Mouse (Mus musculus): Measurements from ENCODE around the gene Zscan18. TPM values are rescaled to one million over a fixed set of nuclear protein-coding genes. Genes with fewer than 3 reads are reported as not detected.
"Not testable (repeated sequence)": the region's sequence is repeated elsewhere in the genome, so short reads cannot be mapped to it uniquely, and the experiment has no call there.

Gene Zscan18
- polyA plus RNA-seq, 1 experiment: 0.22 TPM

DNA sequence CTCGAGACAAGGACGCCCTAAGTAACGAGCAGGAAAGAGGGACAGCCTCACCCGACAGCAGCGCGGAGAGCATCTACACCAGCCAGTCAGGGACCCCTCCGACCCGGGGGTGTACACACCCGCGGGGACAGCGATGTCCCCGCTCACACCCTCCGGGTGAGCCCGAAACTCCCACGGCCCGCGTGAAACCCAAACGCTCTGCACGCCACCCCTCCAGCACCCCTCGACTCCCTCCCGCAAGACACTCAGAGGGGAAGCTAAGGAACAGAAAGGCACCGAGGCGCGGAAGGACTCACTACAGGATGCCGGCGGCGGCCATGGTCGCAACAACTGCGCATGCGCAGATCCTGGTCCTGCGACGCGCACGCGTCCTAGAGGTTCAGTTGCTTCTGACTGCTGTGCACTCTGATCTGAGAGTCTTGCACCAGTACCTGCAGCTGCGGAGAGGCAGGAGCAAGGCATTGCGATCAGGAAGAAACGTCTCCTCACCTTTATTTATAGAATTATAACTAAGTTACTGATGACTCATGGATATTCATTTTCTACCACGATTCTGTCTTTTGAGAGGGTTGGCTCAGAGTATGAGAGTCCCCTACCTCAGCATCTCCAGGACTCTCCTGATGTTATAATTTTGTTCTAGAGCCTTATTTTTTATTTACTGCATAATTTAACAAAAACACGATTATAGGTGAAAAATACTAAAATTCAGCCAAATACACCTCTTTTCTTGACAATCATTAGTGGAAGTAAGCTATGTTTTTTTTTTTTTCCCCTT is 15.3 kb upstream of the Zscan18 start, which contains the start of gene Zfp329:
TSS of gene Zfp329 (minus strand) at position 338 of the 775 bp plus-strand sequence.
- peak within 1 kb of the TSS; percentile 91 for H3K4me2 ChIP-seq (ENCODE audit: low read depth)
- H3K36me3 ChIP-seq (ENCODE audit: control insufficient read depth, insufficient read depth): no peaks in the 10 kb centered on the region
- peaks cover 11% of the 10 kb centered on the region for H3K79me2 ChIP-seq (ENCODE audit: control insufficient read depth, insufficient read depth)
- H3K4me3 ChIP-seq: peak within 1 kb of the TSS; percentile 71
- no peaks in the 10 kb centered on the region for H3K27me3 ChIP-seq (ENCODE audit: control insufficient read depth, insufficient read depth, insufficient read length)
- H3ac ChIP-seq (ENCODE audit: control insufficient read depth, insufficient read length): peak within 1 kb of the TSS; percentile 74
- TF ChIP-seq E2F4 (IDR thresholded peaks at IDR 0.05; ENCODE audit: insufficient read depth): no peak
- TF ChIP-seq TCF12 (IDR thresholded peaks at IDR 0.05; ENCODE audit: insufficient read depth, poor library complexity, severe bottlenecking): no peak
- peak; percentile 97 for TF ChIP-seq POLR2AphosphoS2 (IDR thresholded peaks at IDR 0.05; ENCODE audit: insufficient read length, low read depth)
- peak; percentile 94 for TF ChIP-seq POLR2A (IDR thresholded peaks at IDR 0.05; ENCODE audit: insufficient read length, low read depth)

DNA sequence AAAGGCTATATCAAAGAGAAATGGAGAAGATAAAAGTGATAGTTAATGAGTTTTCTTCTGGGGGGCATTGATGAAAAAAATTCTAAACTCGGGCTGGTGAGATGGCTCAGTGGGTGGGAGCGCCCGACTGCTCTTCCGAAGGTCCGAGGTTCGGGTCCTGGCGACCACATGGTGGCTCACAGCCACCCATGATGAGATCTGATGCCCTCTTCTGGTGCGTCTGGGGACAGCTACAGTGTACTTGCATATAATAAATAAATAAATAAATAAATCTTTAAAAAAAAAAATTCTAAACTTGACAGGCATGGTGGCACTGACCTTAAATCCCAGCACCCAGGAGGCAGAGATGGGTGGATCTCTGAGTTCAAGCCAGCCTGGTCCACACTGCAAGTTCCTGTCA is 12.1 kb upstream of the Zscan18 start:
- no peak overlapping the region for H3ac ChIP-seq (ENCODE audit: control insufficient read depth, insufficient read length)
- H3K36me3 ChIP-seq (ENCODE audit: control insufficient read depth, insufficient read depth): peaks cover 11% of the 10 kb centered on the region
- H3K4me2 ChIP-seq (ENCODE audit: low read depth): no peak overlapping the region
- no peak overlapping the region for H3K4me3 ChIP-seq
- H3K79me2 ChIP-seq (ENCODE audit: control insufficient read depth, insufficient read depth): peaks cover 11% of the 10 kb centered on the region
- no peak for TF ChIP-seq POLR2A (IDR thresholded peaks at IDR 0.05; ENCODE audit: insufficient read length, low read depth)
- no peak for TF ChIP-seq USF1 (IDR thresholded peaks at IDR 0.05; ENCODE audit: low read depth)
- TF ChIP-seq TCF12 (IDR thresholded peaks at IDR 0.05; ENCODE audit: insufficient read depth, poor library complexity, severe bottlenecking): no peak
- TF ChIP-seq E2F4 (IDR thresholded peaks at IDR 0.05; ENCODE audit: insufficient read depth): no peak
- no peak for TF ChIP-seq CEBPB (IDR thresholded peaks at IDR 0.05; ENCODE audit: insufficient read depth, poor library complexity, severe bottlenecking)
- no peak for TF ChIP-seq TCF3 (IDR thresholded peaks at IDR 0.05; ENCODE audit: insufficient read length, low read depth)
- TF ChIP-seq POLR2AphosphoS2 (IDR thresholded peaks at IDR 0.05; ENCODE audit: insufficient read length, low read depth): no peak
- H3K27me3 ChIP-seq (ENCODE audit: control insufficient read depth, insufficient read depth, insufficient read length): no peaks in the 10 kb centered on the region

DNA sequence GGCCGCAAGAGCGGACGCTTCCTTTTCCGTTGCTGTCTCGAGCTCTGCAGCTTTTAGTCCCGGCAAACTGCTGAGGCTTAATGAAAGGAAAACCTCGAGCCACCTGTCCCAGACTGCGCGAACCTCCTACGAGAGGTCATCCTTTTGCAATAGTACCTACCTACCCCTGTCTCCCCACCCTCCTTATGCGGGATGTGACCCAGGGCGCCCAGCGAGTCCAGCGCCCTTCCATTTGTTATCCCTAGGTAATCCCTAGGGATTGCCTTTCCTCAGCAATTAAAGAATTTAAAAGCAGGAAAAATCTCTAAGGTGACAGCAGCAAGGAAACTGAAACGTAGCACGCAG is 264 bp upstream of the Zscan18 start:
- TF ChIP-seq MAX (IDR thresholded peaks at IDR 0.05; ENCODE audit: low read depth) (no peak), MYOD1 (IDR thresholded peaks at IDR 0.05; ENCODE audit: control insufficient read depth in 1 of 3, insufficient read length in 2 of 3, low read depth in 2 of 3) (no peak), POLR2A (IDR thresholded peaks at IDR 0.05; ENCODE audit: insufficient read length, low read depth) (no peak), USF1 (IDR thresholded peaks at IDR 0.05; ENCODE audit: low read depth) (no peak), SRF (IDR thresholded peaks at IDR 0.05; ENCODE audit: control insufficient read depth, insufficient read length, low read depth) (no peak), REST (IDR thresholded peaks at IDR 0.05; ENCODE audit: insufficient read depth, insufficient read length) (no peak), POLR2AphosphoS2 (IDR thresholded peaks at IDR 0.05; ENCODE audit: insufficient read length, low read depth) (no peak), TCF3 (IDR thresholded peaks at IDR 0.05; ENCODE audit: insufficient read length, low read depth) (no peak), E2F4 (IDR thresholded peaks at IDR 0.05; ENCODE audit: insufficient read depth) (no peak), TCF12 (IDR thresholded peaks at IDR 0.05; ENCODE audit: insufficient read depth, poor library complexity, severe bottlenecking) (no peak), MYOG (IDR thresholded peaks at IDR 0.05; ENCODE audit: control insufficient read depth in 1 of 3, insufficient read depth in 1 of 3, insufficient read length in 2 of 3, low read depth in 2 of 3) (no peak), CEBPB (IDR thresholded peaks at IDR 0.05; ENCODE audit: insufficient read depth, poor library complexity, severe bottlenecking) (no peak)
- no peaks in the 10 kb centered on the region for H3K27me3 ChIP-seq (ENCODE audit: control insufficient read depth, insufficient read depth, insufficient read length)
- H3K4me3 ChIP-seq: no peak overlapping the region
- H3K36me3 ChIP-seq (ENCODE audit: control insufficient read depth, insufficient read depth): peaks cover 23% of the 10 kb centered on the region
- no peaks in the 10 kb centered on the region for H3K79me2 ChIP-seq (ENCODE audit: control insufficient read depth, insufficient read depth)
- no peak overlapping the region for H3K4me2 ChIP-seq (ENCODE audit: low read depth)
- no peak overlapping the region for H3ac ChIP-seq (ENCODE audit: control insufficient read depth, insufficient read length)

DNA sequence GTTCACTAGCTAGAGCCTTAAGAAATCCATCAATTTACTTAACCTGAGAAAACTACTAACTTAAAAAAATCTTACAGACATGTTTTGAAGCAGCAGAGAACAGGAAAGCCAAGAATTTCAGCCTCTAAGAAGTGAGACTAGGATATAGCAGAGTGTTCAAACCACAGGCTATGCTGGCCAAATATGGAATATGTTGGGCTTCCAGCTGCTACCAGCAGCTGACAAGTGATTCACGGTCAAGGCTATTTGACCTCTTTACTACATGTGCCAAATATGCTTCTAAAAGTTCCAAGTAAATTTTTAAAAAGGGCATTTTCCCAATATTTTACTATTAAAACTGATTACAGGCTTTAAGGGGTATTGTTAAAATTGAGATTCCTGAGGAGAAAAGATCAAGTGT is 3.9 kb downstream of the Zscan18 start:
- Histone ChIP-seq H3K4me2 (ENCODE audit: low read depth) (peak overlapping the region; percentile 12), H3K79me2 (ENCODE audit: control insufficient read depth, insufficient read depth) (no peaks in the 10 kb centered on the region), H3K27me3 (ENCODE audit: control insufficient read depth, insufficient read depth, insufficient read length) (no peaks in the 10 kb centered on the region), H3K36me3 (ENCODE audit: control insufficient read depth, insufficient read depth) (no peaks in the 10 kb centered on the region), H3ac (ENCODE audit: control insufficient read depth, insufficient read length) (no peak overlapping the region), H3K4me3 (no peak overlapping the region)
- TF ChIP-seq CEBPB (IDR thresholded peaks at IDR 0.05; ENCODE audit: insufficient read depth, poor library complexity, severe bottlenecking) (no peak), MYOD1 (IDR thresholded peaks at IDR 0.05; ENCODE audit: control insufficient read depth in 1 of 3, insufficient read length in 2 of 3, low read depth in 2 of 3) (peak; percentile 29 to 54 (median 39)), USF1 (IDR thresholded peaks at IDR 0.05; ENCODE audit: low read depth) (no peak), SRF (IDR thresholded peaks at IDR 0.05; ENCODE audit: control insufficient read depth, insufficient read length, low read depth) (peak; percentile 74), E2F4 (IDR thresholded peaks at IDR 0.05; ENCODE audit: insufficient read depth) (no peak)

DNA sequence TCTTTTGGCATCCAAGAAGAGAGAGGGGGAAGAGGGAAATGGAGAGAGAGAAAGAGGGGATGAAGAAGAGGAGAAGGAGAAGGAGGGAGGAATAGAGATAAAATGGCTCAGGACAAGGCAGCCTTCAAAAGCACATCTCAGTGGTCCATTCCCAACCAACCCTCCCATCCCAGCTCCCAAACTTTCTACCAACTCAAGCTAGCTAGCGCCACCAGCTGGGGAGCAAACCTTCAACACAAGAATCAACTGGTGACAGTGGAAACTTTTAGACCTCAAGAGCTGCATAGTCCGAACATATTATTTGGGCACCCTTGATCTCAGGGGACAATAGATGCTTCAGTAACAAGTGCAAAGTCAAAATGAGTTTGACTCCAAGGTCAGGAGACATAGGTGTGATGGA is 5.5 kb downstream of the Zscan18 start:
- Histone ChIP-seq H3K4me3 (no peak overlapping the region), H3K27me3 (ENCODE audit: control insufficient read depth, insufficient read depth, insufficient read length) (no peaks in the 10 kb centered on the region), H3K79me2 (ENCODE audit: control insufficient read depth, insufficient read depth) (no peaks in the 10 kb centered on the region), H3K4me2 (ENCODE audit: low read depth) (no peak overlapping the region), H3K36me3 (ENCODE audit: control insufficient read depth, insufficient read depth) (no peaks in the 10 kb centered on the region), H3ac (ENCODE audit: control insufficient read depth, insufficient read length) (no peak overlapping the region)
- no peak for TF ChIP-seq MAX (IDR thresholded peaks at IDR 0.05; ENCODE audit: low read depth)
- TF ChIP-seq USF1 (IDR thresholded peaks at IDR 0.05; ENCODE audit: low read depth): no peak
- no peak for TF ChIP-seq POLR2A (IDR thresholded peaks at IDR 0.05; ENCODE audit: insufficient read length, low read depth)
- TF ChIP-seq MYOD1 (IDR thresholded peaks at IDR 0.05; ENCODE audit: control insufficient read depth in 1 of 3, insufficient read length in 2 of 3, low read depth in 2 of 3): no peak
- TF ChIP-seq SRF (IDR thresholded peaks at IDR 0.05; ENCODE audit: control insufficient read depth, insufficient read length, low read depth): no peak

DNA sequence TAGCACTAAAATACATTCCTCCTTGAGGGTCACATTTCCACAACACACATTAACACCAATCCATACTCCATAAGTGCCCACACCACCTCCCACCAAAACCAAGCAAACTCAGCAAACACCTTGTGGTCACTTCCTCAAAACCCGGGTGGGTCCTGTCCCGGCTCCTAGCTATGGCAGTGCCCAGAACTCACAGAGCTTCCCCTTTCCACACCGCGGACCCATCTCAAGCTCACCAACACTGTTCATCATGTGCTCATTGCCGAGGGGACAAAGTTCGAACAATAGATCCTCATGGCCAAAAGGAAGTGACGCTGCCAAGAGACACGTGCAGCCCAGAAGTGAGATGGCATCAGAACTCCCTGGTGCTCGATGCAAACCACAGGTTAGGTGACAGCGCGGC is 10.8 kb downstream of the Zscan18 start:
- H3K4me2 ChIP-seq (ENCODE audit: low read depth): not testable (repeated sequence)

More for the DNA sequence above, 10.8 kb downstream of the Zscan18 start:
- not testable (repeated sequence) for H3K79me2 ChIP-seq (ENCODE audit: control insufficient read depth, insufficient read depth); H3K4me3 ChIP-seq; H3ac ChIP-seq (ENCODE audit: control insufficient read depth, insufficient read length); H3K27me3 ChIP-seq (ENCODE audit: control insufficient read depth, insufficient read depth, insufficient read length); H3K36me3 ChIP-seq (ENCODE audit: control insufficient read depth, insufficient read depth)
